ENCODE assay signal across 9 mouse cellular contexts in the genomic region with DNA sequence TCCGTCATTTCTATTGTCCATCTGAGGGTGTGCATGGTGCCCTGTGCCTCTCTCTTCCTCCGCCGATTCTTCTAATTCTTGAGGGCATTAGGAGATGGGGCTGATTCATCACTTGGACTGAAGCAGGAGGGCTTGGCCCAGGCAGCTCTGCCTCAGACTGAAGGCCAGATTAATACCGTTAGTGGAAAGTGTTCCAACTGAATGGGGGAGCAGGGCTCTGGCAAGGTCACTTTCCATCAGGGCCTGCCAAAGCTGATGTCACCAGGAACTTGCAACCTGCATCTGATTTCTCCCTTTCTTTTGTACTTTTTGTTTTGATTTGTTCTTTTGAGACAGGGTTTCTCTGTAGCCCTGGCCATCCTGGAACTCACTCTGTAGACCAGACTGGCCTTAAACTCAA.
DNase-seq lines count a peak whose midpoint lies in the region; ATAC-seq and TF ChIP-seq lines count a peak whose summit lies in the region.
"Had no signal": no experiment of that assay in that cellular context is flagged by ENCODE, and none has a peak within 500 bp of the region (broad histone marks: within the 10 kb centered on the region; RNA-seq: fewer than 3 reads in every experiment).

No protein-coding gene starts in this region.

- 67% methylated on average over 4 of the region's 4 CpGs for WGBS in midbrain, postnatal 0 days
- 89% methylated on average over 4 of the region's 4 CpGs for WGBS in midbrain, embryonic 15.5 days
- 96% methylated on average over 4 of the region's 4 CpGs for WGBS in thymus, adult 2 months

- H3K36me3 ChIP-seq in midbrain, postnatal 0 days (ENCODE audit: insufficient read depth, low read length): no peaks in the 10 kb centered on the region
- no peaks in the 10 kb centered on the region for H3K36me3 ChIP-seq in midbrain, embryonic 15.5 days (replicated peaks)
- no peaks in the 10 kb centered on the region for H3K36me3 ChIP-seq in thymus, adult 2 months (ENCODE audit: control insufficient read depth, insufficient read depth, low read length)

- DNase-seq in midbrain, postnatal 0 days (ENCODE audit: low spot score): peak; percentile 28
- DNase-seq in cerebellum, postnatal 36 days: peak; percentile 57 to 62
- DNase-seq in heart, postnatal 10 days: peak; percentile 84 to 88
- peak; percentile 32 to 69 for DNase-seq in urinary bladder, postnatal 36 days (ENCODE audit: low spot score in 2 of 2)
- DNase-seq in thymus, adult 2 months: no peak
- no peak for DNase-seq in thymus, postnatal 10 days (ENCODE audit: low spot score in 2 of 2)

- no peaks in the 10 kb centered on the region for H3K9me3 ChIP-seq in midbrain, postnatal 0 days (ENCODE audit: low read length)
- no peaks in the 10 kb centered on the region for H3K9me3 ChIP-seq in midbrain, embryonic 15.5 days

- no peaks in the 10 kb centered on the region for H3K4me1 ChIP-seq in midbrain, postnatal 0 days (ENCODE audit: insufficient read depth, low read length)
- H3K4me1 ChIP-seq in midbrain, embryonic 15.5 days: no peaks in the 10 kb centered on the region
- peaks cover 3% of the 10 kb centered on the region for H3K4me1 ChIP-seq in thymus, adult 2 months (replicated peaks; ENCODE audit: control insufficient read depth, insufficient read depth, low read length)

- no peak for TF ChIP-seq CTCF in midbrain, postnatal 0 days (IDR thresholded peaks at IDR 0.05)
- TF ChIP-seq CTCF in thymus, adult 2 months (IDR thresholded peaks at IDR 0.05; ENCODE audit: borderline replicate concordance, control insufficient read depth, extremely low read depth, insufficient read depth, low read length, poor library complexity): no peak

- TF ChIP-seq POLR2A in thymus, adult 2 months (IDR thresholded peaks at IDR 0.05; ENCODE audit: control insufficient read depth, extremely low read depth, insufficient read depth, low read length, poor library complexity): no peak

- ATAC-seq in midbrain, postnatal 0 days (ENCODE audit: low FRiP score): no peak
- no peak for ATAC-seq in midbrain, embryonic 15.5 days (replicated peaks)
- ATAC-seq in erythroblast, adult 5-6 weeks (replicated peaks; ENCODE audit: low FRiP score, poor library complexity, severe bottlenecking): no peak

- no peak overlapping the region for H3K4me2 ChIP-seq in midbrain, postnatal 0 days (ENCODE audit: low read depth, low read length, poor library complexity, severe bottlenecking)
- no peak overlapping the region for H3K4me2 ChIP-seq in midbrain, embryonic 15.5 days

- H3K9ac ChIP-seq in midbrain, postnatal 0 days (replicated peaks; ENCODE audit: low read length, poor library complexity, severe bottlenecking): no peak overlapping the region
- no peak overlapping the region for H3K9ac ChIP-seq in midbrain, embryonic 15.5 days

- H3K4me3 ChIP-seq in midbrain, postnatal 0 days (ENCODE audit: low read depth, low read length): no peak overlapping the region
- H3K4me3 ChIP-seq in midbrain, embryonic 15.5 days: no peak overlapping the region
- H3K4me3 ChIP-seq in thymus, adult 2 months (ENCODE audit: control insufficient read depth, insufficient read depth, low read length): no peak overlapping the region

- H3K27me3 ChIP-seq in midbrain, postnatal 0 days (ENCODE audit: insufficient read depth, low read length): no peaks in the 10 kb centered on the region
- H3K27me3 ChIP-seq in midbrain, embryonic 15.5 days (replicated peaks): no peaks in the 10 kb centered on the region
- no peaks in the 10 kb centered on the region for H3K27me3 ChIP-seq in thymus, adult 2 months (ENCODE audit: control insufficient read depth, insufficient read depth, low read length)

- intact Hi-C loops in heart, postnatal 10 days (cut with DNase I): no loop called here

- no peak overlapping the region for H3K27ac ChIP-seq in midbrain, postnatal 0 days (ENCODE audit: low read depth, low read length)
- no peak overlapping the region for H3K27ac ChIP-seq in midbrain, embryonic 15.5 days
- no peak overlapping the region for H3K27ac ChIP-seq in thymus, adult 2 months (ENCODE audit: control insufficient read depth, insufficient read depth, low read length)
- H3K27ac ChIP-seq: macrophage had no signal

Comparison
In these comparisons a context has a peak if more than half of its experiments do, and no peak if none do; other contexts are left out.
1. DNase-seq: peak in midbrain, postnatal 0 days (single experiment), cerebellum, postnatal 36 days (2 of 2), heart, postnatal 10 days (2 of 2) and urinary bladder, postnatal 36 days (2 of 2); none in thymus, adult 2 months (single experiment) and thymus, postnatal 10 days (0 of 2).